Mouse (Mus musculus) liver, embryonic 14.5 days (tissue): ENCODE measurements around the gene Rap1gap2. TPM values are rescaled to one million over a fixed set of nuclear protein-coding genes. Genes with fewer than 3 reads are reported as not detected.

ENCODE experiments used
- ATAC-seq: fragments of 200-750 bp; cut with Nextera tagmentation; 2 replicates; pipeline ENCODE4 v1.8.0; 2017; ENCODE audit warnings: moderate number of reproducible peaks, mild to moderate bottlenecking, moderate library complexity; ENCODE audit not compliant: insufficient read depth
- DNase-seq, 3 experiments: peaks; one replicate each; pipeline ENCODE4 v3.0.0-alpha.2; 2012 to 2013; ENCODE audit warnings: low read depth in 3 of 3, low spot score in 3 of 3
- H3K27ac ChIP-seq: fragments of 300-500 bp; sonication (generic); 2 replicates; pipeline ENCODE4 v1.5.1; 2014; ENCODE audit warnings: moderate library complexity, mild to moderate bottlenecking, control low read depth, inconsistent platforms
- H3K27me3 ChIP-seq: fragments of 300-500 bp; sonication (generic); 2 replicates; pipeline ENCODE4 v1.6.1; 2014; ENCODE audit warnings: mild to moderate bottlenecking, low read length, moderate library complexity; ENCODE audit not compliant: control insufficient read depth, insufficient read depth
- H3K36me3 ChIP-seq: fragments of 300-500 bp; sonication (generic); replicated peaks from 2 replicates; pipeline ENCODE4 v1.6.1; 2014; ENCODE audit warnings: low read depth; ENCODE audit not compliant: control insufficient read depth, insufficient read depth
- H3K4me1 ChIP-seq, 2 experiments: fragments of 200-500 bp in 1 of 2; fragments of 300-500 bp in 1 of 2; sonication (generic) in 1 of 2; replicated peaks; 2 replicates each; pipeline ENCODE4 v1.6.1; 2012 to 2014; ENCODE audit warnings: antibody characterized with exemption in 1 of 2, inconsistent platforms in 1 of 2, low read length in 1 of 2; ENCODE audit not compliant: control insufficient read depth in 2 of 2, insufficient read depth in 2 of 2
- H3K4me2 ChIP-seq: fragments of 300-500 bp; sonication (generic); 2 replicates; pipeline ENCODE4 v1.6.1; 2014; ENCODE audit warnings: low read depth, mild to moderate bottlenecking, control low read depth, moderate library complexity
- H3K4me3 ChIP-seq, 2 experiments: fragments of 200-500 bp in 1 of 2; fragments of 300-500 bp in 1 of 2; sonication (generic) in 1 of 2; 2 replicates each; pipeline ENCODE4 v1.5.1; 2012 to 2014; ENCODE audit warnings: low read depth in 2 of 2, low read length in 2 of 2, mild to moderate bottlenecking in 2 of 2, control low read depth in 1 of 2, inconsistent platforms in 1 of 2, moderate library complexity in 1 of 2; ENCODE audit not compliant: insufficient read depth in 1 of 2
- H3K9ac ChIP-seq: fragments of 300-500 bp; sonication (generic); replicated peaks from 2 replicates; pipeline ENCODE4 v1.6.1; 2014; ENCODE audit warnings: mild to moderate bottlenecking, control low read depth, moderate library complexity
- H3K9me3 ChIP-seq: fragments of 300-500 bp; sonication (generic); 2 replicates; pipeline ENCODE4 v1.6.1; 2016; ENCODE audit warnings: low read length, mixed read lengths; ENCODE audit not compliant: control insufficient read depth
- CTCF ChIP-seq: IDR thresholded peaks from 2 replicates; pipeline ENCODE4 v1.5.1; 2016; ENCODE audit warnings: antibody characterized with exemption, low read depth, control low read depth
- EP300 ChIP-seq: IDR thresholded peaks from 2 replicates; pipeline ENCODE4 v1.6.1; 2016; ENCODE audit warnings: antibody characterized with exemption, low read depth
- WGBS: fragments of 180-500 bp; shearing (Covaris S2); extraction: QIAGEN DNeasy Blood & Tissue Kit; methylation state at CpG from one replicate; pipeline ENCODE4 v1.1.7; 2014; ENCODE audit not compliant: insufficient replicate concordance; 5-methylcytosine and 5-hydroxymethylcytosine counted together
- polyA plus RNA-seq, 2 experiments: library from polyadenylated mRNA; depleted of rRNA in 1 of 2; stranded (reverse) in 1 of 2; unstranded in 1 of 2; fragments of >200 nt; fragmentation: Nextera tagmentation in 1 of 2; extraction: Ambion mirVana in 1 of 2; gene quantifications; 2 replicates each; pipeline versions ENCODE4 v1.2.1 to v1.2.3; 2012 to 2014

Rap1gap2 gene
- polyA plus RNA-seq, 2 experiments = 0.56 to 0.98 TPM

DNA sequence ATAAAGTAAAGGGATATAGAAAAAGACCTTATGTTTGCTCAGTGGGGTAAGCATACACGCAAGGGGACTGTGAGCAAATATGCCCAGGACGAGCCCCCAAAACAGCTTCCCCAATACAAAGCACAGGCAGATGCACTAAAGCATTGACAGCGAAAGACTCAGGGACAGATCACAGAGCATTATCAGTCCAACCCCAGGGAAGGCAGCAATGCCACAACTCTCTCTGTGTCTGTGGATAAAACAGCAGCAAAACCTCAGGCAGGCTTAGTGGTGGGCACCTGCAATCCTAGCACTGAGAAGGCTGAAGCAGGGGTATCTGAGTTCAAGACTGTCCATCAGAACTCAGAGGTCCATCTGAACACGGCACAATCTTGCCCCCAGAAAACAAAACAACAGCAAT lies 73.4 kb downstream of the Rap1gap2 start:
- Histone ChIP-seq H3K27ac (no peak overlapping the region), H3K9me3 (no peaks in the 10 kb centered on the region), H3K27me3 (no peaks in the 10 kb centered on the region), H3K9ac (no peak overlapping the region), H3K4me1 (peaks cover 0 to 11% of the 10 kb centered on the region in 2 experiments; a peak in 2 of 4 replicates), H3K4me2 (no peak overlapping the region), H3K4me3 (no peak overlapping the region), H3K36me3 (no peaks in the 10 kb centered on the region)
- ATAC-seq (no peak), DNase-seq (no peak)
- WGBS = 11% methylated on average over 4 of the region's 4 CpGs
- TF ChIP-seq CTCF = no peak
- no peak for TF ChIP-seq EP300

DNA sequence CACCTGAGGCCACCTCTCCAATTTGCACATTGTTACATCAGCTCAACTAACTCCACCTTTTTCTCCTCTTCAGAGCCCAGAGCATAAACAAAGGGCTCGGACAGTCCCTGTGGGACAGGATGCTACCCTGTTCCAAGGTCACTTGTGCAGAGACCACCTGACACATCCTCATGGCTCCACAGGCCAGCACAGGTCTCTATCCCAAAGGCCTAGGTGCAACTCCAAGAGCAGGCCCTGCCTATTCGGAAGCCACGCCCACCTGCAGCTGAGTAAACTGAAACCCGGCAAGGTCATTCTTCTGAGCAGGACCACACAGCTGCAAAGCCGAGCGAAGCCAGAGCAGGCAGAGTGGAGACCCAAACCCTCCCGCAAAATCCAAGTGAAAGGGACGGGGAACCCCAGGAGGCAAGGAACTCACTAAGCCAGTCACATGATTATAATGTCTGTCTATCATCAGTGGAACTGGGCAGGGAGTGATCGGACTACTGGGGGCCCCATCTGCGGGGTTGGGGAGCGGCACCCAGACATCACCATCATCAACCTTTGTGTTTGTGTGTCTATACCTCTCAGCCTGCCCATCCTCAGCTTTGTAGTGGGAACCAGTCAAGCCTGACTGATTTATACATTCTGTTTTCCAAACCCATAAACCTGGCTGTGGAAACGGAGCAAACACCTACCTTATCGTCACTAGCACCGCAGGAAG lies 74.4 kb downstream of the Rap1gap2 start:
- Histone ChIP-seq H3K4me2 (peak overlapping the region; percentile 30), H3K36me3 (no peaks in the 10 kb centered on the region), H3K9me3 (no peaks in the 10 kb centered on the region), H3K27me3 (no peaks in the 10 kb centered on the region), H3K4me3 (no peak overlapping the region), H3K9ac (no peak overlapping the region), H3K27ac (no peak overlapping the region), H3K4me1 (peaks cover 0 to 11% of the 10 kb centered on the region in 2 experiments; a peak in 2 of 4 replicates)
- ATAC-seq = 0 out of 2 replicates have a peak, but pooled peaks have one; percentile 18
- 55% methylated on average over 14 of the region's 14 CpGs for WGBS
- no peak for DNase-seq
- no peak for TF ChIP-seq EP300

DNA sequence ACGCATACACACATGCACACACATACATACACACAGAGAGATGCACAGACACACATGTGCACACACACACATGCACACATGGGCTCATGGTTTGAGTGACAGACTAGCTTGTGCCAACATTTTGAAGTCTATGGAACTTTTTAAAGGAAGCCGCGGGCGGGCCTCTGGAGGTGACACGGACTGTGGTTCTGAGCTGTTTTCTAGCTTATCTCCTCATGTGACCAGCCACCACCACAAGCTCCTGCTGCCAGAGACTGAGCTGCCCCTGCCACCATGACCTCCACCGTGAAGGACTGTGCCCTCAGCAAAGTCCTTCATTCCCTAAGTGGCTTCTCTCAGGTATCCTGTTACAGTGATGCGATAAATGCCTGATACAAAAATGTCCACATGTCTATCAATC lies 76.3 kb downstream of the Rap1gap2 start:
- Histone ChIP-seq H3K36me3 (no peaks in the 10 kb centered on the region), H3K9me3 (no peaks in the 10 kb centered on the region), H3K9ac (no peak overlapping the region), H3K4me1 (peaks cover 0 to 11% of the 10 kb centered on the region in 2 experiments; a peak in 2 of 4 replicates), H3K27ac (no peak overlapping the region), H3K4me2 (no peak overlapping the region), H3K4me3 (no peak overlapping the region), H3K27me3 (no peaks in the 10 kb centered on the region)
- no peak for DNase-seq
- no peak for ATAC-seq
- 41% methylated on average over 7 of the region's 7 CpGs for WGBS
- no peak for TF ChIP-seq EP300
- TF ChIP-seq CTCF = no peak

DNA sequence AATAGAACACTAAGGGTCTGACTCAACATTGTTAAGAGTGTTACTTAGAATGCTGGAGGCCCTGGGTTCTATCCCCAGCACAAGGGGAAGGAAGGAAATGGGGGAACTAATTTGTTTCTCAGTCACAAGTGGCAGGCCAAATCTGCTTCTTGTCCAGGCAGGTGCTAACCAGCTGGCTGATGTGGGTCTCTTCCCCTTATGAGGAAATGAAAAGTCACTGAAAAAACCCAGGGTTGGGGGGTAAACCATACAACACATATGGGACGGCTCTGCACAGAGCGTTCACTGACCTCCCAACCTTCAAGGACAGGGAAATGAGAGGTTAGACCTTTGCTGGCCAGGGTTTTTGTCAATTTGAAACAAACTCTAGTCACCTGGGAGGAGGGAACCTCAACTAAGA lies 77.7 kb downstream of the Rap1gap2 start:
- 66% methylated on average over 2 of the region's 2 CpGs for WGBS
- Histone ChIP-seq H3K9me3 (no peaks in the 10 kb centered on the region), H3K4me3 (no peak overlapping the region), H3K4me2 (no peak overlapping the region), H3K9ac (no peak overlapping the region), H3K27ac (no peak overlapping the region), H3K4me1 (peaks cover 0 to 11% of the 10 kb centered on the region in 2 experiments; a peak in 1 of 4 replicates), H3K36me3 (no peaks in the 10 kb centered on the region), H3K27me3 (no peaks in the 10 kb centered on the region)
- TF ChIP-seq CTCF = no peak
- no peak for TF ChIP-seq EP300
- DNase-seq = no peak
- ATAC-seq = no peak

DNA sequence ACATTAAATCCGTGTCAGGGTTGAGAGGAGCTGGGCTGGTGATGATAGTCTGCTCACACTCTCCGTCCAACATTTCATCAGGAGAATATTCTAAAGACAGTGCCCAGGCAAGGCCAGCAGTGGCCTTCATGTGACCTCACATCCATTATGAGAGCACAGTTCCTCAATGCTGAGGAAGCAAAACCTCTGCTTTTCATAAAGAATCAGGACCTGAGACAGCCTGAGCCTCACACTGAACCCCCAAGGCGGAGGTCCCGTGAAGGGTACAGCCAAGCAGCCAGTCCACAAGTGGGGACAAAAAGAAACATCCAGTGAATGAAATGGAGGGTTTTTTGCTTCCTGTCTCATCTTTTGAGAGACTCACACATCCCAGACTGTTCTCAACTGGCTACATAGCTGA lies 78.3 kb downstream of the Rap1gap2 start:
- 64% methylated on average over 4 of the region's 4 CpGs for WGBS
- Histone ChIP-seq H3K9ac (no peak overlapping the region), H3K27ac (no peak overlapping the region), H3K27me3 (no peaks in the 10 kb centered on the region), H3K4me2 (no peak overlapping the region), H3K4me1 (peaks cover 0 to 8% of the 10 kb centered on the region in 2 experiments; a peak in 1 of 4 replicates), H3K4me3 (no peak overlapping the region), H3K9me3 (no peaks in the 10 kb centered on the region), H3K36me3 (no peaks in the 10 kb centered on the region)
- no peak for DNase-seq
- TF ChIP-seq EP300 (no peak), CTCF (no peak)
- no peak for ATAC-seq
